Mouse (Mus musculus): ENCODE data around the gene Cryab. TPM values are rescaled to one million over a fixed set of nuclear protein-coding genes. Genes with fewer than 3 reads are reported as not detected.

The Cryab gene
- polyA plus RNA-seq (2012; rRNA removed; ENCODE audit: low replicate concordance), result 134 and 432 TPM in 2 replicates

GRCm38 (mm10) chr9:50751323-50751722, at the start of gene Cryab:
Gene Cryab (plus strand): TSS chr9:50751325.

GRCm38 (mm10) chr9:50738914-50739870, 11.9 kb upstream of the Cryab start, which contains the start of gene Dixdc1:
Gene Dixdc1 (minus strand): TSS chr9:50739517.

GRCm38 (mm10) chr9:50746214-50746677, 4.9 kb upstream of the Cryab start, which contains the start of gene 2310030G06Rik:
Gene 2310030G06Rik (minus strand): TSS chr9:50746536.

GRCm38 (mm10) chr9:50752054-50752602, 1.0 kb downstream of the Cryab start, which contains the start of gene Hspb2:
Gene Hspb2 (minus strand): TSS chr9:50752354.

GRCm38 (mm10) chr9:50768107-50769002, 17.2 kb downstream of the Cryab start, which contains the start of gene Fdxacb1:
Gene Fdxacb1 (plus strand): TSS chr9:50768236.

GRCm38 (mm10) chr9:50774991-50775612, 24.0 kb downstream of the Cryab start, which contains the start of the genes Alg9 and 1110032A03Rik:
Gene Alg9 (plus strand): TSS chr9:50775019.
Gene 1110032A03Rik (minus strand): TSS chr9:50775520.

Other genes starting within 250 kb of the Cryab start
- gene Pts, start 222.6 kb upstream of the Cryab start, polyA plus RNA-seq (2012; rRNA removed; ENCODE audit: low replicate concordance), result 41.4 and 42.1 TPM in 2 replicates
- gene Il18, start 196.5 kb upstream of the Cryab start, polyA plus RNA-seq (2012; rRNA removed; ENCODE audit: low replicate concordance), result 6.0 and 6.4 TPM in 2 replicates
- gene Bco2, start 196.1 kb upstream of the Cryab start, polyA plus RNA-seq (2012; rRNA removed; ENCODE audit: low replicate concordance), result 0.41 and 1.1 TPM in 2 replicates
- not detected in 2 replicates for gene Tex12, start 190.0 kb upstream of the Cryab start, polyA plus RNA-seq (2012; rRNA removed; ENCODE audit: low replicate concordance)
- gene Sdhd, start 147.5 kb upstream of the Cryab start, polyA plus RNA-seq (2012; rRNA removed; ENCODE audit: low replicate concordance), result 195 and 408 TPM in 2 replicates
- 107 and 163 TPM in 2 replicates for gene Timm8b, start 147.4 kb upstream of the Cryab start, polyA plus RNA-seq (2012; rRNA removed; ENCODE audit: low replicate concordance)
- 0.35 and 0.47 TPM in 2 replicates for gene Pih1d2, start 134.0 kb upstream of the Cryab start, polyA plus RNA-seq (2012; rRNA removed; ENCODE audit: low replicate concordance)
- gene Nkapd1, start 133.9 kb upstream of the Cryab start, polyA plus RNA-seq (2012; rRNA removed; ENCODE audit: low replicate concordance), result 5.4 and 6.1 TPM in 2 replicates
- 41.2 and 97.6 TPM in 2 replicates for gene Dlat, start 91.5 kb upstream of the Cryab start, polyA plus RNA-seq (2012; rRNA removed; ENCODE audit: low replicate concordance)
- 3.7 and 6.5 TPM in 2 replicates for gene Dixdc1, start 11.8 kb upstream of the Cryab start, polyA plus RNA-seq (2012; rRNA removed; ENCODE audit: low replicate concordance)
- 3.3 and 8.8 TPM in 2 replicates for gene 2310030G06Rik, start 4.8 kb upstream of the Cryab start, polyA plus RNA-seq (2012; rRNA removed; ENCODE audit: low replicate concordance)
- 20.9 and 62.5 TPM in 2 replicates for gene Hspb2, start 1.0 kb downstream of the Cryab start, polyA plus RNA-seq (2012; rRNA removed; ENCODE audit: low replicate concordance)
- 3.0 and 4.3 TPM in 2 replicates for gene Fdxacb1, start 16.9 kb downstream of the Cryab start, polyA plus RNA-seq (2012; rRNA removed; ENCODE audit: low replicate concordance)
- gene Alg9, start 23.7 kb downstream of the Cryab start, polyA plus RNA-seq (2012; rRNA removed; ENCODE audit: low replicate concordance), result 26.1 and 38.1 TPM in 2 replicates
- gene 1110032A03Rik, start 24.2 kb downstream of the Cryab start, polyA plus RNA-seq (2012; rRNA removed; ENCODE audit: low replicate concordance), result 50.6 and 118 TPM in 2 replicates
- gene Ppp2r1b, start 94.0 kb downstream of the Cryab start, polyA plus RNA-seq (2012; rRNA removed; ENCODE audit: low replicate concordance), result 22.9 and 41.2 TPM in 2 replicates